Mouse (Mus musculus) thymus, postnatal 14 days (tissue): Measurements from ENCODE around the gene Pitx1.

Source experiments
- DNase-seq: peaks from one replicate; pipeline ENCODE4 v3.0.0; 2021

Pitx1 gene

GRCm38 (mm10) chr13:55836142-55836625, at the start of gene Pitx1:
Gene Pitx1, minus strand, starts transcription at chr13:55836192.
- DNase-seq: no peak

GRCm38 (mm10) chr13:55881431-55882202, 45.6 kb upstream of the Pitx1 start:
- no peak for DNase-seq

GRCm38 (mm10) chr13:55878353-55878752, 42.4 kb upstream of the Pitx1 start:
- no peak for DNase-seq

- DNase-seq: no peak
Observed at GRCm38 (mm10) chr13:55871410-55871809, 35.4 kb upstream of the Pitx1 start.

- DNase-seq: no peak
Observed at GRCm38 (mm10) chr13:55870001-55870400, 34.0 kb upstream of the Pitx1 start.

- no peak for DNase-seq
Observed at GRCm38 (mm10) chr13:55867540-55868103, 31.6 kb upstream of the Pitx1 start.

GRCm38 (mm10) chr13:55860483-55860882, 24.5 kb upstream of the Pitx1 start:
- no peak for DNase-seq

GRCm38 (mm10) chr13:55858463-55858862, 22.5 kb upstream of the Pitx1 start:
- DNase-seq: no peak

- DNase-seq: no peak
Observed at GRCm38 (mm10) chr13:55855793-55856192, 19.8 kb upstream of the Pitx1 start.

GRCm38 (mm10) chr13:55852205-55852604, 16.2 kb upstream of the Pitx1 start:
- DNase-seq: no peak

GRCm38 (mm10) chr13:55850726-55851125, 14.7 kb upstream of the Pitx1 start:
- DNase-seq: no peak

GRCm38 (mm10) chr13:55848604-55849190, 12.7 kb upstream of the Pitx1 start:
- no peak for DNase-seq

- DNase-seq: no peak
Observed at GRCm38 (mm10) chr13:55847805-55848204, 11.8 kb upstream of the Pitx1 start.

GRCm38 (mm10) chr13:55843700-55844099, 7.7 kb upstream of the Pitx1 start:
- DNase-seq: no peak

- DNase-seq: no peak
Observed at GRCm38 (mm10) chr13:55840223-55840622, 4.2 kb upstream of the Pitx1 start.

- no peak for DNase-seq
Observed at GRCm38 (mm10) chr13:55836786-55837780, 1.1 kb upstream of the Pitx1 start.

GRCm38 (mm10) chr13:55835548-55836097, 369 bp downstream of the Pitx1 start:
- DNase-seq: no peak

GRCm38 (mm10) chr13:55834667-55835066, 1.3 kb downstream of the Pitx1 start:
- no peak for DNase-seq

GRCm38 (mm10) chr13:55833921-55834320, 2.1 kb downstream of the Pitx1 start:
- DNase-seq: no peak

- no peak for DNase-seq
Observed at GRCm38 (mm10) chr13:55832602-55833001, 3.4 kb downstream of the Pitx1 start.

- DNase-seq: no peak
Observed at GRCm38 (mm10) chr13:55831722-55832160, 4.3 kb downstream of the Pitx1 start.
